Mouse (Mus musculus): ENCODE results near the gene Vars. TPM values are rescaled to one million over a fixed set of nuclear protein-coding genes. Genes with fewer than 3 reads are reported as not detected.

Gene Vars
- total RNA-seq, 1 experiment from 2014 or later, result 64.8 TPM

DNA sequence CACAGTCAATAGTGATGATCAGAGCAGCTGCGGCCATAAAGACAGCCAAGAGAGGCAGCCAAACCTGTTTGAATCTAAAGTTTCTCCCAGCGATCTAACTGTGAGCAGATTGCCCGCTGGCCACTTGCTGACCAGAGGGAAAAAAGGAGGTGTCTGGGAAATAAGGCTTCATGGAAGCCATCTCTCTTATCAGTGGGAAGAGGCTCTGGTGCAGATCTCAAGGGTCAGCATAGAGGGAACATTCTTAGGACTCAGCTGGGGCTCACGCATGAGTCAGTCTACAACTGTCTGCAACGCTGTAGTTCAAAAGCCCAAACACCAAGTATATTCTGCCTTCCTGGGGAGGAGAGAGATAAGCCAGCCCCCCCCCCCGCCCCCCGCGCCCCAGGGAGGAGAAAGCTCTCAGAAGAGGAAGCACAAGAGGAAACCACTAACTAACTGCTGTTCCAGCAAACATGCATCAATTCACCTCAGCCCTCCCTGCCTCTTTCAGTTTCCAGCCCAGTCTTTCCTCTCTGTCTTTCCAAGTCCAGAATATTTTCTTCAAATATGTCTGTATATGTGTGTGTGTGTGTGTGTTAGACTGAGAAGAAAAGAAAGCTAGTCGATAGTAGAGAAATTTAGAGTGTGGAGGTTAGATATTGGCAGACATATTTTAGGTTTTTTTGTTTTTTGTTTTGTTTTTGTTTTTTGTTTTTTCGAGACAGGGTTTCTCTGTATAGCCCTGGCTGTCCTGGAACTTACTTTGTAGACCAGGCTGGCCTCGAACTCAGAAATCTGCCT is 47.6 kb downstream of the Vars start:
- no peak for DNase-seq

DNA sequence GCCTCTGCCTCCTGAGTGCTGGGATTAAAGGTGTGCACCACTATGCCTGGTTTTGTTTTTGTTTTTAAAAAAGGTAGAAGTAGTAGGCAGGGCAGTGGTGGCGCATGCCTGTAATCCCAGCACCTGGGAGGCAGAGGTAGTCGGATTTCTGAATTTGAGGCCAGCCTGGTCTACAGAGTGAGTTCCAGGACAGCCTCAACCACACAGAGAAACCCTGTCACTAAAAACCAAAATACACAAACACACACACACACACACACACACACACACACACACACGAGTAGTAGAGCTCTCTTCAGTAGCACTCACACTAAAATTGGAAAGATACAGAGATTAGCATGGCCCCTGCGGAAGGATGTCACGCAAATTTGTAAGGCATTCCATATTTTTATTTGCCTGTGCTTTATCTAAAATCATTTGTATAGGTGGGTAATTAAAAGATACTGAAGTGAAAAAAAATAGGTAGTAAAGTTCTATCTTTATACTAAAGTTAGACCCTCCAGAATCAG is 48.2 kb downstream of the Vars start:
- no peak for DNase-seq

DNA sequence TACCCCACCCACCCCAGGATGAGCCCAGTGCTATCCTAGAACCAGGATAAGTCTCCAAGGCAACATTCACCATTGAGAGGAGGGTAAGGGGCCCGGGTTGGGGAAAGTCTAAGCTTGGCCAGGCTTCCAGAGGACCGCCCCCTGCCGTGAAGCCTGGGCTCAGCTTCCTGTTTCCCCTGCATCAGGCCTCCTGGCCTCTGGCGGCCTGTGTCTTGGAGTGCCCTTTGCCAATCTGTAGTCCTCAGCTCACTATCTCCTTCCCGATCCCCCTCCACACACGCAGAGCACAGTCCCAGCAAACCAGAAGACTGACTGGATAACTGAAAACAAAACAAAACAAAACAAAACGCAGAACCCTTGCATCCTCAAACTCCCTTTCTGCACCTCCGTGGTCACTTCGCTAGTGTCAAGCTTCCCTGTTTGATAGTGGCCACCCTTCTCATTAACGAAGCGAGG is 48.8 kb downstream of the Vars start, which contains the start of gene Clic1:
Gene Clic1, plus strand, starts transcription at position 406 of the 456 bp plus-strand sequence.
- peak; percentile 36 for DNase-seq

DNA sequence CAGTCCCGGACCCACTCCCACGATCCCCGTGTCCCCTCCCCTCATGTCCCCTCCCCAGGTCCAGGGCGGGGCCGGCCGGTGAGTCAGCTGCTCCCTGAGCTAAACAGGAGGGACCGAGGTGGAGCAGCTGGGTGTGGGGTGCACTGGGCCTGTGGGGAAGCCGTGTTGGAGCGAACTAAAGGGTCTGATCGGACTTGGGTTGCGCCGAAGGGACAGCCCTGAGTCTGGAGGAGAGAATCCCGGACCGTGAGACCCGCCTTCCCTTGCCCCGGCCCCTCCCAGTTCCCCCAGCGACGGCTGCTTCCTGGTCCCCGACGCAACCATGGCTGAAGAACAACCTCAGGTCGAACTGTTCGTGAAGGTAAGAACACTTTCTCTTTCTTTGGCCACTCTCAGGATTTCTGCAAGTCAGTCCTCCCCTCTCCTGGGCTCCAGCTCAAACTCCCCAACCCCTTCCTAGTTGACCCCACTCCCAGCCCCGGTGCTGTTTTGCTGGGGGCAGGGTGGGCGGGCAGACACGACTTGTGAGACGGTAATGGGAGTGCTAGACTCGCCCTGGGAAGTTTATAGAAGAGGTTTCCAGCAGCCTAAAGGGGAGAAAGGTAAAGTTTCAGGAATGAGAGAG is 49.5 kb downstream of the Vars start:
- DNase-seq, result peak; percentile 78

DNA sequence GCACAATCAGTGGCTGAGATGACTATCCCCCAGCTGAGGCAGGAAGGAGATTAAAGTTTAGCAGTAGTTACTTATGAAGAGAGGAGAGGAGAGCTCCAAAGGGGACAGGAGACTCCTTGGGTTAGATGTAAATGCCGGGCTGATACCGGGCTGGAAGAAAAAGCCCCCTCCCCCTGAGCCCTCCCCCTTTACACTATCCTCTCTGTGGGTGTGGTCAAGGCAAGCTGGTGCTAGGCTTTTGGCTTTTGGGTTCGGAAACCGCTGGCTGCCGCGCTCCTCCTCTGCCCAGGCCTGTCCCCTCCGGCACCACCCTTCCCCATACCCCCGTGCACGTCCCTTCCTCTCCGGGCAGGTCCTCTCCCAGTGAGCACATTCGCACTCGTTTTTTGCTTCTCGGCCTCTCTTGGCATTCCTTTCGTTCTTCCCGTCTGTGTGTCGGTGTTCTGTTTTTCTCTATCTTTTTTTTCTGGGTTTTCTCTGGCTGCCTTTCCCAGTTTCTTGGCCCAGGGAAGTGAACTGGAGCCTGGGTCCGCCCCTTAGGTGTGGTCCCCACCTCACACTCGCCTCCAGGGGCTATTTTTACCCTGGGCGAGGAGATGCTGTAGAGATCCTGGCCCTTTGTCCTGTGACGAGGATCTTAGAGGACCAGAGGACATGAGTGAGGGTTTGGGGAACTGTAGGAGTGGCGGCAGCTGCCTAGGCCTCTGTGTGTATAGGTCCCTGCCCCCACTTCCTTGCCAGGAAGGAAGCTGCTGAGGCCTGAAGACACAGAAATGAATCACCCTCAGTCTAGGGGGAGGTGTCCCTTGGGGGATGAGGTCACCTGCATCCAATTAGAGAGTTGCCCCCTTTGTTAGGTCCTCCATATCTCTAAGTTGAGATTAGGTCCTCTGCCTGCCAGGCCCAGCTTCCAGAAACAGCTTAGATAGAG is 50.6 kb downstream of the Vars start:
- DNase-seq, result peak; percentile 61

DNA sequence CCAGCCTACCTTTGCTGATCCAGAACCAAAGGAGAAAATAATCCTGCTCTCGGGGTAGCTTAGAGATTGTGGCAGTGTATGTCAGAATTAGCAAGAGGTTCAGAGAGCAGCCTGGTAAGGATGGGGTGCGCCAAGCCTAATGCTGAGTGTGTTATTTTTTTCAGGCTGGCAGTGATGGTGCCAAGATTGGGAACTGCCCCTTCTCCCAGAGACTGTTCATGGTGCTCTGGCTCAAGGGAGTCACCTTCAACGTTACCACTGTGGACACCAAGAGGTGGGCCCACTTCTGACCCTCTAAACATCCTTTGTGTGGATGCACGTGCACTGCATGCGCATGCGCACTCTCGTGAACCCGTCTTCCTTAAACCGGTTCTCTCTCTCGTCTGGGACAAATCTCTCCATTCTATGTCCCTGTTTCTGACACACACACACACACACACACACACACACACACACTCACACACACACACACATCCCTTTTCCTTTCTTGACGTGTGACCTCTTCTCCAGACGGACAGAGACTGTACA is 51.5 kb downstream of the Vars start:
- DNase-seq, result no peak

DNA sequence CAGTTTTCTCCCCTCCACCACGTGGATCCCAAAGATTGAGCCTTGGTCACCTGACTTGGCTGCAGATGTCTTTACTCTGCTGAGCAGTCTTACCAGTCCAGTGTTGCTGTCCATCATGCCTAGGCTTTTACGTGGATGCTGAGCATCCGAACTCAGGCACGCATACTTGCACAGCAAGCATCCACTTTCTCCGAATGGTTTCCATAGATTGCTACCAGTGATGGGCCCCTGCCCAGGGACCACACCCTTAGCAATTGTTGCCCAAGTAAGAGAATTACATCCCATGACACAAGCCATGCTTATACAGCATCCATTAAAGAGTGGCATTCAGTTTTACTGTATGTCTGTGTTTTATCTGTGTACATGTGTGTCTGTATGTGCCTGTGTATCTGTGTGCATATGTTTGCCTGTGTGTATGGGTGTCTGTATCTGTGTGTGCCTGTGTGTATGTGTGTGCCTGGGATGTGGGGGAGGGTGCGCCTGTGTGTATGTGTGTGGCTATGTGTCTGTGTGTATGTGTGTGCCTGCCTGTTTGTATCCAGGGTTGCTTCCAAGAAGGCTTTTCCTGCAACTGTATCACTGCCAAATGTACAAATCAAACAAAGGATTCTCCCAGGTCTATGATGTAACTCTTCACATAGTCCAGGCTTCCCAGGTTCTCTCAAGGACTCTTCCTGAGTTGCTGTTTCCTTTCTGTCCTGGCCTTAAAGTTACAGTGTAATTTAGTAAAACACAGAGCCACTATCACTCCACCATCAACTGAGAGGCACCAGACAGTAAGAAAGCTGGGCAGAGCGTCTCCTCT is 55.1 kb downstream of the Vars start:
- DNase-seq, result no peak

DNA sequence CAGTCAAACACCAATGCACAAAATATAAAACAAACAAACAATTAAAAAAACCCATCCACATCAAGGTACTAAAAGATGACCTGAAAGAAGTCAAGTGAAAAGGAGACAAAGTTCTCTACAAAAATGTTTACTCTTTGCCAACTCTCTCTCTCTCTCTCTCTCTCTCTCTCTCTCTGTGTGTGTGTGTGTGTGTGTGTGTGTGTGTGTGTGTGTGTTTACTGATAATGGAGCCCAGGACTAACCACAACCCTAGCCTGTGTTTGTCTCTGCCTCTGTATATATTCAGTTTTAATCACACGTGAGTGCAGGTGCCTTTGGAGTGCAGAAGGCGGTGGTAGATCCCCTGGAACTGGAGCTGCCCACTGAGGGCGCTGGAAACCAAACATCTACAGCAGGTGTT is 56.3 kb downstream of the Vars start:
- no peak for DNase-seq

DNA sequence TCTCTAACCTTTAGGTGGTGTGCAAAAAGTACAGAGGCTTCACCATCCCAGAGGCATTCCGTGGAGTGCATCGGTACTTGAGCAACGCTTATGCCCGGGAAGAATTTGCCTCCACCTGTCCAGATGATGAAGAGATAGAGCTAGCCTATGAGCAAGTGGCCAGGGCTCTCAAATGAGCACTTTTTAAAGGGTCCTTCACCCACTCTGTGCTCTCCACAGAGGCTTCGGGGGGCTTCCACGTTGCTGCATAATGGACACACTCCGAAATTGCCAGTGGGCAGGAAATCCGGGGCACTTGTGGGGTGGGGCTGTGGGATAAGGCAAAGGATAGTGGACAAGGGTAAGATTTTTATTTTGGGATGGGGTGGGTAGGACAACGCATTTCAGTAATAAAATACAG is 57.5 kb downstream of the Vars start:
- DNase-seq, result no peak

DNA sequence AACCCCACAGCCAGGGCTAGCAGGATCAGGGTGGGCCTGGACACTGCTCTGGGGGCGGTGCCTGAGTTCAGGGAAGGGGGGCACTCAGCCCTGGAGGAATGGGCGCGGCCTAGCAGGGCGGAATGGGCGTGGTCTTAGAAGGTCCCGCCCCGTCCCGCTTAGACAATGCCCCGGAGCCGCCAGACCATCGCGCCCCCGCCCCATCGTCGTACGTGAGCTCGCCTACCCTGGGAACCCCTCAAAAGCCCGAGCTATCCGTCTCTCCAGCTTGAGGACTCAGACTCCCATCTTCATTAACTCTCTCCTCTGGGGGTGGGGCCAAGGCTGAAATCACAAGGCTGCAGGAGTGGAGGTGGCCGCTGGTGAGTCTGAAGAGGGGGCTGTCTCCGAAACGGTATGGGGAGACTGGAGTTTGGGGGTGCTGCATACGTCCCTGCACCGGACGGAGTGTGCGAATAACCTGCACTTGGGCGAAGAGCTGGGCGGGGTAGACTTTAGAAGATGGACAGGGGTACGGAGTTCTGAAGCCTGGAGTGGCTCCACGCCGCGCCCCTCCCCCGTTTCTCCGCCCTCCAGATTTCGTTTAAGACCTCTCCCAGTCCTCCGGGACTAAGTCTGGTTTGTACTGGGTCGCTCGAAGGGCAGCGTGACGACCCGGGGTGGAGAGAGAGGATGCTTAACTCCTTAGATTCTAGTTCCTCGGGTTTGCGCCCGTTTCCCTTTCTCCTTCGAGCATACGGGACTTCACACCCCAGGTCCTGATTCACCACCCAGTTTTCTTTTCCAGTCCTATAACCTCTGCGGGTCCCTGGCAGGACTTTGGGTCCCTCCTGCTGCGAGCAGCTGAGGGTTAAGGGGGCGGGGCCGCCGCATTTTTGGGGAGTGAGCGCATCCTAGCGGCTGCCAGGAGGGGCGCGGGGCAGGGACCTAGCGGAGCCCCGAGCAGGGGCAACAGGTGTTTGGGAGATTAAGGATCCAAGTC is 58.4 kb downstream of the Vars start, which contains the start of gene Ddah2:
Gene Ddah2, plus strand, starts transcription at position 125 of the 982 bp plus-strand sequence.
- DNase-seq, result peak; percentile 86

DNA sequence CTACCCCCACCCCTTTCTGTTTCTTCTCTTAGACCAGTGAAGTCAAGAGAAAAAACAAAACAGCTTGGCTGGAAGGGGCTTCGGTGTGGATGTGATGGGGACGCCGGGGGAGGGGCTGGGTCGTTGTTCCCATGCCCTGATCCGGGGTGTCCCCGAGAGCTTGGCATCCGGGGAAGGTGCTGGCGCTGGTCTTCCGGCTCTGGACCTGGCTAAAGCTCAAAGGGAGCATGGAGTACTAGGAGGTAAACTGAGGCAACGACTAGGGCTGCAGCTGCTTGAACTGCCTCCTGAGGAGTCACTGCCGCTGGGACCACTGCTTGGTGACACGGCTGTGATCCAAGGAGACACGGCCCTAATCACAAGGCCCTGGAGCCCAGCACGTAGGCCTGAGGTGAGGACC is 59.3 kb downstream of the Vars start:
- DNase-seq, result no peak

DNA sequence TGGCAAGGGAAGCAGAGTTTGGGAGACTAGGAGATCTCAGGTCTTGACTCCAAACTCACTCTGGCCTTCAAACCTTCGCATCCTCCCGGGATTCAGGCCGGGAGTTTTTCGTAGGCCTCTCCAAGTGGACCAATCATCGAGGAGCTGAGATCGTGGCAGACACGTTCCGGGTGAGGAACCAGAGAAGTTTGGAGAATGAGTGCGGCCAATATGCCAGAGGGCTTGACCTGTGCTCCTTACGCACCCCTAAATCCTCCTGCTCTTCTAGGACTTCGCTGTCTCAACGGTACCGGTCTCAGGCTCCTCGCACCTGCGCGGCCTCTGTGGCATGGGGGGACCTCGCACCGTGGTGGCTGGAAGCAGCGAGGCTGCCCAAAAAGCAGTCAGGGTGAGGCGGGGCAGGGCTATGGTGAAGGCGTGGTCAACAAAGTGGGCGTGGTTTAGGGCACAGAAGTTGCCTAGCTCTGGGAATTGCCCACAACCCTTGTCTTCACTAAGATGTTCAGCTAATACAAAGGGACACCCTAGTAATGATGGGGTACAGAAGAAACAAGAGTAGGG is 60.0 kb downstream of the Vars start:
- no peak for DNase-seq

DNA sequence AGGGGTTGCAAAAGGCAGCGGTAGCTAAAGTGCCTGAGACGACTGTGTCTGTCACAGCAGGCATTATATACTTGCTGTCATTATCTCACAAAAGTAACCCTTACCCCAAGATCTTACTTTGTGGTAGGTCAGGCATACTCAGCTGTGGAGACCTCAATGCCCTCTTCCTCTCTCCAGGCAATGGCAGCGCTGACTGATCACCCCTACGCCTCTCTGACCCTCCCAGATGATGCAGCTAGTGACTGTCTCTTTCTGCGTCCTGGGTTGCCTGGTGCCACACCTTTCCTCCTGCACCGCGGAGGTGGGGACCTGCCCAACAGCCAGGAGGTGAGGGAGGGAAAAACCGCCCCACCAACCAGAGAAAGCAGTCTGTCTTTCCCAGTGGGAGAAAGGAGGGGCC is 60.5 kb downstream of the Vars start:
- no peak for DNase-seq

DNA sequence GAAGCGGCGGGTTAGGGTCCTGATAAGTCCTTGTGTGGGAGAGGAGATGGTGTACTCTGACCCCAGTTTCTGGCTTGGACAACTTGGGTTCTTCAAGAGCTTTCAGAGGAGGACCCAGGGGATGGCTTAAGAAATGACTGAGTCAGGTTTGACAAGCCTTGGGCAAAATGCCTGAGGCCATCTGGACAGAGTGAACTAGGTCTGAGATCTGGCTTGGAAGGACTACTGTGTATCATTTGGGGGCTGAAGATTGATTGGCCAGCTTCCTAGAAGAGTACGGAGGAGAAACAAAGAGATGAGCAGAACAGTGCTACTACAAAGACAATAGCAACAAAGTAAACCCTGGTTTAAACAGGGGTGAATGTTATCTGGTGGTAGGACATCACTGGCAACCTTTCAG is 62.7 kb downstream of the Vars start:
- no peak for DNase-seq

DNA sequence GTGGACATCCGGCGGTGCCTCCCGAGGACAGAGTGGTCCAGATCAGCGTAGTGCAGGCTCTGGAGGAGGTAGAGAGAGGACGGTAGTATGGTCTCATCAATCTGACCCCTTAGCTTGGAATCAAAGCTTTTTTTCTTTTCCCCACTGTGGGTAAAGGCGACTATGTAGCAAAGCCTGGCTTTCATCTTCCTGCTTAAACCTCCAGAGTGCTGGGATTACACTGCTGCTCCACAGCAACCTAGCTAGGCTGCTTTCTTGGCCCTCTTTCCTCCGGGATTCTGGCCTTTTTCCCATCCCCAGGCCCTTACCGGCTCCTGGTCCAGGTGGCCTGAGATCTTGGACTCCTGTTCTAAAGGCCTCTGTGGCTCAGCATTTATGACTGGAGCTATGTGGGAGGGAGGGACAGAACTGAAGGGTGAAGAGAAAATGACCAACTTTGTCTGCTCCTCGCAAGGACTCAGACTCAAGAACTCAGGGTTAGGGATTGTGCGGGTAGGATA is 63.6 kb downstream of the Vars start:
- DNase-seq, result no peak

DNA sequence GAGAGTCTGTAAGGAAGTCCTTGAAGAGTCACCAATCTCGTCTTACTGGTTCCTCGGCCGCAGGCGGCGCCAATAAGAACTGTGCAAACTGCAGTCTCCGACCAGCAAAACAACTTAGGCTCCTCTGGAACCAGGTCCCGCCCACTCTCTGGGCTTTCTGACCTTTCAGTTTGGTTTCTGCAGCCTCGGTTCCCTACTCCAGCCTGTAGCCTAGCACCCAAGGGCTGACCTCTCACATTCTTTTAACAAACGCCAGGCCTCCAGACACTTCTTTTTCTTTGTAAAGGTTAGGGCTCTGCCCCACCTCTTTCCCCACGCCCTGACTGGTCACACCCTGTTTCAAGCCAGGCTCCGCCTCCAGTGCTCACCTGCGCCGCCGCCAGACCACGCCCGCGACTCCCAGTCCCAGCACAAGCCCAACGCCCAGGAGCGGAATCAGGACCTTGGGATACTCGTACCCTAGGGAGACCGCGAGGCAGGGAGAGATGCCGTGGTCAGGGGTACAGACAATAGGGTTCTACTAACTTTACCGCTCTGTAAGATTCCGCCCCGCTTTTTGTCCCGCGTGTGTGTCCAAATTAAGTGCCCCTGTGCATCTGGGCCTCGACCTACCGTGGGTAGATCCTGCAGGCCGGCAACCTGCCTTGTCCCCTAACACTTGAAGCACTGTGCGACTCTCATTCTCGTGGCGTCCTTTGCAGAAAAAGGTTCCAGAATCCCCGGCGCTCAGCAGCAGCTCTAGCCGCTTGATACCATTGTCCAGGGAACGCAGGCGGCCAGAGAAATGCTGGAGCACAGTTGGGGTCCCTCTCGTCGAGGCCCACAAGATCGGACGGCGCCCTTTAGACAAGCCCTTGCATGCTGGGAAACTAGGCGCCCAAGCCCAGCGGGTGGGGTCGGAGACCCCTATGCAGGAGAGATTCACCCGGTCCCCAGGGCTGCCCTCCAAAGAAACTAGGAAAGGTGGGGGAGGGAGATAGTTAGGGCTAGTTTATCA is 64.5 kb downstream of the Vars start, which contains the start of gene Ly6g6c:
Gene Ly6g6c, plus strand, starts transcription at position 438 of the 997 bp plus-strand sequence.
- DNase-seq, result no peak

Measured in adrenal gland, postnatal 25 days (tissue).